Mouse (Mus musculus) 416B (cell line): Measurements from ENCODE around the gene Pms1.

Source experiments
- DNase-seq: peaks from one replicate; pipeline ENCODE4 v3.0.0; 2011; ENCODE audit warnings: low read depth

Gene Pms1

GRCm38 (mm10) chr1:53194536-53194935 lies 102.3 kb downstream of the Pms1 start:
- DNase-seq, result no peak

- no peak for DNase-seq
Observed at GRCm38 (mm10) chr1:53191234-53191633, 105.6 kb downstream of the Pms1 start.

- DNase-seq, result peak; percentile 25
Observed at GRCm38 (mm10) chr1:53189620-53190019, 107.2 kb downstream of the Pms1 start.

GRCm38 (mm10) chr1:53187536-53187935 lies 109.3 kb downstream of the Pms1 start, which contains the start of gene 1700019A02Rik:
Gene 1700019A02Rik, minus strand, starts transcription at chr1:53187636.
- DNase-seq, result no peak

GRCm38 (mm10) chr1:53186301-53186700 lies 110.5 kb downstream of the Pms1 start:
- DNase-seq, result no peak

GRCm38 (mm10) chr1:53157715-53158114 lies 139.1 kb downstream of the Pms1 start:
- no peak for DNase-seq
